Comparison of ENCODE assay signal across 8 mouse cellular contexts in the genomic region with DNA sequence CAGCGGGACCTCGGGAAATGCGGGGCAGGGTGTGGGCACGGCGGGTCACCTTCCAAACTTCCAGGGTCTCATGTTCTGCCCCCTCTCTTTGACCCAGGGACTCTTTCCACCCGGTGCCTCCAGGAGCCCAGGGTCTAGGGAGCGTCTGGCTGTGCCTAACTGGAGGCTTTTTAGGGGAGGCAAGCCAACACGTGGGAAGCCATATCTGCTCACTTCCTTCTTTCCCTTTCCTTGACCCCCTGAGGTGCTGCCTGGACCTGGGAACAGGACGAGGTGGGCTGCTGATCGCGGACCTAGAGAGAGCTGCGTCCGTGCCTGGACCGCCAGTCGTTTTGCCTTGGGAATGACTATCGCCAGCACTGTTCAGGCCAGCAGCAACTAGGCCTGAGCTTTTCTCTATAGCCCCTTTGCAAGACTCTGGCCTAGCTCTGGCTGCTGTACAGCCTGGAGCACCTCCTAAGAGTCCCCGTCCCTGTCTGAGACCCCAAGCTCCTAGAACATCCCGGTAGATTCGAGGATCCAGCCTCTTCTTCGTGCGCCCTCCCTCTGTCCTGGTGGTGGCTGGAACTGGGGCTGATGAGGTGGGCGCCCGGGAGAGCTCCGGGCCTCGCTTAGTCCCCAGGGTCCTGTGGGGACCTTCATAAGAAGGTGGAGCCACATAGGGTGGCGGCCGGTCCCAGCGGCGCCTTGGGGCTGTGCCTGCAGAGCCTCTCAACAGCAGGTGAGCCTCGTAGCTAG. TPM values are rescaled to one million over a fixed set of nuclear protein-coding genes. Genes with fewer than 3 reads are reported as not detected.
DNase-seq lines count a peak whose midpoint lies in the region; ATAC-seq and TF ChIP-seq lines count a peak whose summit lies in the region.

No protein-coding gene starts in this region.

- H3K4me1 ChIP-seq in liver, embryonic 13.5 days (replicated peaks), result peaks cover 49% of the 10 kb centered on the region

- H3K27me3 ChIP-seq in liver, embryonic 13.5 days, result peaks cover 94% of the 10 kb centered on the region

- H3K9me3 ChIP-seq in liver, embryonic 13.5 days (replicated peaks), result no peaks in the 10 kb centered on the region

- DNase-seq in gastrocnemius, adult 2 months, result no peak
- no peak for DNase-seq in gastrocnemius, postnatal 36 days
- DNase-seq in right cerebral cortex, postnatal 25 days, result peak; percentile 45
- no peak for DNase-seq in right cerebral cortex, postnatal 4 days
- DNase-seq in liver, embryonic 13.5 days, result no peak
- DNase-seq in left cerebral cortex, postnatal 36 days (ENCODE audit: low spot score in 2 of 2), result no peak
- no peak for DNase-seq in left cerebral cortex, postnatal 25 days (ENCODE audit: low spot score in 2 of 2)
- DNase-seq in urinary bladder, postnatal 36 days (ENCODE audit: low spot score in 2 of 2), result no peak

- peaks cover 7% of the 10 kb centered on the region for H3K36me3 ChIP-seq in liver, embryonic 13.5 days

- H3K4me3 ChIP-seq in gastrocnemius, adult 2 months, result peak overlapping the region; percentile 76
- H3K4me3 ChIP-seq in liver, embryonic 13.5 days (replicated peaks), result peak overlapping the region; percentile 49

- H3K27ac ChIP-seq in gastrocnemius, adult 2 months, result no peak overlapping the region
- H3K27ac ChIP-seq in liver, embryonic 13.5 days, result no peak overlapping the region

- ATAC-seq in liver, embryonic 13.5 days (ENCODE audit: low read depth), result peak; percentile 35; the same call in 1 of the 2 replicates

- WGBS in liver, embryonic 13.5 days (ENCODE audit: insufficient replicate concordance), result 10% methylated on average over 30 of the region's 30 CpGs

- peak overlapping the region; percentile 67 for H3K4me2 ChIP-seq in liver, embryonic 13.5 days

- H3K9ac ChIP-seq in liver, embryonic 13.5 days, result peak overlapping the region; percentile 53; the same call in 1 of the 2 replicates

- TF ChIP-seq CTCF in gastrocnemius, adult 2 months (IDR thresholded peaks at IDR 0.05), result no peak

- intact Hi-C loops in gastrocnemius, adult 2 months (cut with DNase I), result no loop called here
- intact Hi-C loops in gastrocnemius, postnatal 36 days (cut with DNase I), result no loop called here
- intact Hi-C loops in left cerebral cortex, postnatal 36 days (cut with DNase I), result no loop called here
- intact Hi-C loops in left cerebral cortex, postnatal 25 days (cut with DNase I), result loop anchor here (5.0 kb wide), 1 partner anchor 416 kb away; a partner anchor contains a TSS

RNA-seq across cellular contexts. Expression of a gene that starts 3.0 kb away (rescaled TPM):
- total RNA-seq in gastrocnemius, adult 2 months (2021), result under 1 TPM; 0.33 to 0.78 TPM
- under 1 TPM; 0.28 to 0.96 TPM for total RNA-seq in gastrocnemius, postnatal 36 days (2021)
- polyA plus RNA-seq in liver, embryonic 13.5 days (2015; fragmentation: Nextera tagmentation; extraction: Ambion mirVana), result not detected in 2 replicates
- total RNA-seq in left cerebral cortex, postnatal 36 days (2021), result 100 to 1,000 TPM; 827 to 848 TPM
- 100 to 1,000 TPM; 829 to 842 TPM for total RNA-seq in left cerebral cortex, postnatal 25 days (2021)

RNA-seq across cellular contexts. Expression of a gene that starts 16.6 kb away (rescaled TPM):
- total RNA-seq in gastrocnemius, adult 2 months (2021), result under 1 TPM in 1 of 2 experiments, not detected in 1; 0.08 TPM
- total RNA-seq in gastrocnemius, postnatal 36 days (2021), result not detected
- not detected in 2 replicates for polyA plus RNA-seq in liver, embryonic 13.5 days (2015; fragmentation: Nextera tagmentation; extraction: Ambion mirVana)
- not detected for total RNA-seq in left cerebral cortex, postnatal 36 days (2021)
- total RNA-seq in left cerebral cortex, postnatal 25 days (2021), result not detected

RNA-seq across cellular contexts. Expression of a gene that starts 25.1 kb away (rescaled TPM):
- total RNA-seq in gastrocnemius, adult 2 months (2021), result 10 to 100 TPM; 49.0 to 59.5 TPM
- total RNA-seq in gastrocnemius, postnatal 36 days (2021), result 10 to 100 TPM; 39.3 to 50.3 TPM
- 116 and 117 TPM in 2 replicates for polyA plus RNA-seq in liver, embryonic 13.5 days (2015; fragmentation: Nextera tagmentation; extraction: Ambion mirVana)
- total RNA-seq in left cerebral cortex, postnatal 36 days (2021), result 10 to 100 TPM; 49.1 to 50.0 TPM
- 10 to 100 TPM; 44.1 to 55.6 TPM for total RNA-seq in left cerebral cortex, postnatal 25 days (2021)

RNA-seq across cellular contexts. Expression of a gene that starts 28.3 kb away (rescaled TPM):
- total RNA-seq in gastrocnemius, adult 2 months (2021), result 1 to 10 TPM in 1 of 2 experiments, under 1 TPM in 1; 0.97 to 1.4 TPM
- total RNA-seq in gastrocnemius, postnatal 36 days (2021), result under 1 TPM; 0.69 to 0.87 TPM
- polyA plus RNA-seq in liver, embryonic 13.5 days (2015; fragmentation: Nextera tagmentation; extraction: Ambion mirVana), result not detected in 2 replicates
- 1 to 10 TPM in 1 of 2 experiments, under 1 TPM in 1; 0.59 to 1.1 TPM for total RNA-seq in left cerebral cortex, postnatal 36 days (2021)
- total RNA-seq in left cerebral cortex, postnatal 25 days (2021), result under 1 TPM; 0.37 to 0.62 TPM

RNA-seq across cellular contexts. Expression of a gene that starts 43.2 kb away (rescaled TPM):
- total RNA-seq in gastrocnemius, adult 2 months (2021), result 1 to 10 TPM; 8.1 to 9.4 TPM
- 1 to 10 TPM; 7.4 to 8.2 TPM for total RNA-seq in gastrocnemius, postnatal 36 days (2021)
- 11.9 and 13.8 TPM in 2 replicates for polyA plus RNA-seq in liver, embryonic 13.5 days (2015; fragmentation: Nextera tagmentation; extraction: Ambion mirVana)
- 100 to 1,000 TPM; 721 to 734 TPM for total RNA-seq in left cerebral cortex, postnatal 36 days (2021)
- 100 to 1,000 TPM; 767 to 776 TPM for total RNA-seq in left cerebral cortex, postnatal 25 days (2021)

Comparison
In these comparisons a context has a peak if more than half of its experiments do, and no peak if none do; other contexts are left out.
1. RNA of a gene that starts 3.0 kb away (total RNA-seq): 827 to 848 TPM in left cerebral cortex, postnatal 36 days and 829 to 842 TPM in left cerebral cortex, postnatal 25 days; 0.28 to 0.96 TPM in gastrocnemius, postnatal 36 days and 0.33 to 0.78 TPM in gastrocnemius, adult 2 months; every median in the first group is over 100 times any median in the second.